Mouse (Mus musculus) forelimb bud, embryonic 11.5 days (tissue): Measurements from ENCODE around the gene Tmc7.

Experiments used
- DNase-seq: peaks from one replicate; pipeline ENCODE4 v3.0.0-alpha.2; 2012; ENCODE audit warnings: low read depth, low spot score

Gene Tmc7

GRCm38 (mm10) chr7:118503844-118504243 is 80.7 kb downstream of the Tmc7 start:
- DNase-seq, result no peak

GRCm38 (mm10) chr7:118502333-118502732 is 82.2 kb downstream of the Tmc7 start:
- DNase-seq, result no peak

DNA sequence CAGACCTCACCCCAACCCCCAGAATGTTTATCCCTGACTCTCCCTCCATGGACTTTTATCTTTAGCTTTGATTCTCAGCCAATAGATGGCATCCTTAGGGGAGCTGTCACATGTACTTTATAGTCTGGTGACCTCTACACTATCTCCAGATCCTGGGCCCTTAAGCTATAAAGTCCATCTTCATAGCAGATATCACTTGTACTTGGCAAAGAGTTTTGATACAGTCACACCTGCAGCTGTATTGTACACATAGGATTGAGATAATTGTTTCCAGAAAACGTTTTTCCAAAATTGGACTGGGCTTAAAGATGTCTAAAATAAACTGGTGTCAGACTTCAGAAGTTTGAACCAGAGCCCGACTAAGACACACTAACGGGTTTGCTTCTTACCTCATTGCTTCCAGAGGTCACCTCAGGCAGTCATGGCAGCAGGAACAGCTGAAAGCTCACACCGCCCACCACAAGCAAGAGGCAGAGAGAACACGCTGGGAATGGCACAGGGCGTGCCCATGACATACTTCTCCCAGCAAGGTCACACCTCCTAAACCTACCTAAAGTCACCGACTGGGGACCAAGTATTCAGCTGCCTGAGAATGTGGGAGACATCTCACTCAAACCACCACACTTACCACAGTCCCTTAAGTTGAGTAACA is 84.6 kb downstream of the Tmc7 start:
- no peak for DNase-seq

- DNase-seq, result no peak
These were observed 85.4 kb downstream of the Tmc7 start for GRCm38 (mm10) chr7:118498984-118499783.

- no peak for DNase-seq
These were observed 89.5 kb downstream of the Tmc7 start for GRCm38 (mm10) chr7:118494892-118495579.

GRCm38 (mm10) chr7:118493892-118494291 is 90.6 kb downstream of the Tmc7 start:
- DNase-seq, result no peak

DNA sequence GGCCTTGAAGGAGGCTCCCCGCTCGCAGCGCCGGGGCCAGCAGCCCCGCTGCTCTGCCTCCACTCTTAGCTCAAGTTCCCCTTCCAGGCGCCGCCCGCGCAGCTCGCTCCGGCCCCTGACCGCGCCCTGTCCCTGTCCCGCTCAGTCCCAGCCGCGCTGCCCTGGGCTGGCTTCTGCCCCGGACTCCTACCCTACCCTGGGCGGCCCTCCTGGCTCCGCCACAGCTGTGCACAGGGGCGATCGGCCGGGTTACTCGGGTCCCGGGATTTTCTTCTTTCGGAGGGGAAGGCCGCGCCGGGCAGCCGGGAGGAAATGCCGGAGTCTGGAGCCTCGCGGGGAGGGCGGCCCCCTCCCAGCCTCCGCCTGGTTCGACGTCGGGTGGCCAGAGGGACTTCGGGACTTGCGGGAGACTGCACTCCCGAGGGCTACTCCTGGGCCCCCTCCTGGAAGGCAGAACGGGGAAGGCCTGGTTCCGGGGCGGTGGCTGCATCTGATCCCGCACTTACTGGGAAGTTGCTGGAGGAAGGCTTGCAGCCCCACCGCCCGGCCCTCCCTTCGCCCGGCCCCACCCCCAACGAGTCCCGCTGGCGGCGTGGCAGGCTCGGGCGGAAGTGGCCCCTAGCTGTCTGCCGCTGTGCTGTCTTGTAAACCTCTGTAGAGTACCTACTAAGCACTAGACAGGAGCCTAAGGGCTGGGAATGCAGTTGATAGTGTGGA is 92.9 kb downstream of the Tmc7 start, which contains the start of gene Itpripl2:
Itpripl2 (minus strand) TSS at position 545 of the 717 bp plus-strand sequence.
- peak; percentile 58 for DNase-seq

- DNase-seq, result peak; percentile 27
These were observed 93.7 kb downstream of the Tmc7 start for GRCm38 (mm10) chr7:118490666-118491430.

DNA sequence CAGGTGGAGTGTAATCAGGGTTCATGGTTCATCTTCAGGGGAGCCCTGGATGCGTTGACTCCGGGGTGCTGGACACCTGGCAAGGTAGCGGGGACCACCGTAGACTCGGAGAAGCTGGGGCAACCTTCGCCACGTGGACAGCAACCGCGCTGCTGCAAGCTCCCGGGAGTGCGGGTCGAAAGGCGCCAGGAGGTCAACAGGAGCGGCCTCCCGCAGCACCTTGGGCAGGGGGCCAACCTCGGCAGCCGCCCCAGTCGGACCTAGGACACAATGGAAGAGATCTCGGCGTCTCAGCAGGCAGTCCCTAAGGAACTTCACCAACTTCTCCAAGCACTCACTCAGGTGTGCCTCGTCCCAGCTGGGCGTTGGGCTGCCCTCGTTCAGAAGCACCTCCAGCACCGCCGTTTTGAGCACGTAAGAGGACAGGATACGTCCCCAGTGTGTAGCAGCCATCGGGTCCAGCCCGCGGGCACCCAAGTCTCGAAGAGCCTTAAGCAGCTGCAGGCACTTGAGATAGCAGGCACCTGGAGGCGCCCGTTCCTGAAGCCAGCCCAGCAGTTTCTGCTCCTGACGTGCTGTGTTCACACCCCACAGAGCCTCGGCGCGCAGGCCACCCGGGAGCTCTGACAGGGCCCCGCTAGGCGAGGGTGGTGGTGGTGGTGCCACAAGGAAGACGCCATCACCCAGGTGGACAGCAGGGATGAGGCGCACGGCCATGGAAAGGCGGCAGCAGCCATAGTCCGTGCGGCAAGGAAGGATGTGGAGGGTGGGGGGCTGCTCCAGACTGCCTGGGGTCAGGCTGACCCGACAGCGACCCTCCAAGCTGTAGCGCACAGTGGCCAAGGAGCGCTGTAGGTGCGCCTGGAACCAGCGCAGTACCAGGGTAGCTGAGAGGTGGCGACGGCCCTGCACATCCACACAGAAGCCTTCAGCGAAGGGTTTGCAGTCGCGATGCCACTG is 94.5 kb downstream of the Tmc7 start:
- no peak for DNase-seq

GRCm38 (mm10) chr7:118488060-118488664 is 96.4 kb downstream of the Tmc7 start:
- no peak for DNase-seq

DNA sequence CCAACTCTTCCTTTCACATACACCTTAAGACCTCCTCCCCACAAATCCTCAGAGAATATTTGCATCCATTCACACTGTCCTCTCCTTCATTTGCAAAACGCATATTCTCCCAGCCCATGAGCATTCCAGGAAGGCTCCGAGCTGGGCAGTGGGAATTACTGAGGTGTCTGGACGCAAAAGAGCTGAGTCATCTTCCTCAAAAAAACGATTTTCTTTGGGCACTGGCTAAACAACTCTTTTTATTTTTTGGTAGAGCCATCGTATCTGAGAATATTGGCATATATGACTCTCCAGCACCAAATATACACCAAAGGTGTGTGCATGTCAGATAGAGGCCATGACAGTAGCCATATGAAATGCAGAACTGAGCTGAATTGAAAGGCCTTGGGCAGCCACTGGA is 97.6 kb downstream of the Tmc7 start:
- DNase-seq, result no peak
